Mouse (Mus musculus): ENCODE results near the gene Fbxl22.

Fbxl22 gene

GRCm38 (mm10) chr9:66507684-66508083 lies 6.7 kb downstream of the Fbxl22 start:
- DNase-seq (ENCODE audit: low spot score), result no peak

- DNase-seq (ENCODE audit: low spot score), result no peak
These were observed 8.0 kb downstream of the Fbxl22 start for GRCm38 (mm10) chr9:66506424-66506823.

GRCm38 (mm10) chr9:66506011-66506410 lies 8.4 kb downstream of the Fbxl22 start:
- DNase-seq (ENCODE audit: low spot score), result no peak

- DNase-seq (ENCODE audit: low spot score), result no peak
These were observed 9.1 kb downstream of the Fbxl22 start for GRCm38 (mm10) chr9:66505141-66505917.

- DNase-seq (ENCODE audit: low spot score), result no peak
These were observed 9.9 kb downstream of the Fbxl22 start for GRCm38 (mm10) chr9:66504518-66504917.

- no peak for DNase-seq (ENCODE audit: low spot score)
These were observed 10.4 kb downstream of the Fbxl22 start for GRCm38 (mm10) chr9:66503879-66504411.

- DNase-seq (ENCODE audit: low spot score), result no peak
These were observed 13.1 kb downstream of the Fbxl22 start for GRCm38 (mm10) chr9:66501248-66501647.

- no peak for DNase-seq (ENCODE audit: low spot score)
These were observed 20.4 kb downstream of the Fbxl22 start for GRCm38 (mm10) chr9:66493992-66494391.

- no peak for DNase-seq (ENCODE audit: low spot score)
These were observed 22.0 kb downstream of the Fbxl22 start for GRCm38 (mm10) chr9:66492361-66492760.

- DNase-seq (ENCODE audit: low spot score), result no peak
These were observed 25.6 kb downstream of the Fbxl22 start for GRCm38 (mm10) chr9:66488786-66489185.

- no peak for DNase-seq (ENCODE audit: low spot score)
These were observed 31.0 kb downstream of the Fbxl22 start for GRCm38 (mm10) chr9:66483429-66483828.

GRCm38 (mm10) chr9:66477785-66478184 lies 36.6 kb downstream of the Fbxl22 start:
- no peak for DNase-seq (ENCODE audit: low spot score)

- peak; percentile 47 for DNase-seq (ENCODE audit: low spot score)
These were observed 49.3 kb downstream of the Fbxl22 start for GRCm38 (mm10) chr9:66465087-66465486.

Data from testis, postnatal 10 days (tissue).